Mouse (Mus musculus): Measurements from ENCODE around the gene Pgm3. TPM values are rescaled to one million over a fixed set of nuclear protein-coding genes. Genes with fewer than 3 reads are reported as not detected.

Pgm3 gene
- polyA plus RNA-seq, 1 experiment from 2014 or later: 20.3 TPM

GRCm38 (mm10) chr9:86522335-86522734 is 49.3 kb downstream of the Pgm3 start:
- no peaks in the 10 kb centered on the region for H3K9me3 ChIP-seq (ENCODE audit: control insufficient read depth, low read length)
- H3K36me3 ChIP-seq (ENCODE audit: control insufficient read depth, insufficient read depth, low read length): peaks cover 53% of the 10 kb centered on the region
- no peaks in the 10 kb centered on the region for H3K4me1 ChIP-seq (ENCODE audit: control insufficient read depth in 2 of 2, insufficient read depth in 2 of 2, low read length in 2 of 2)
- no peak for ATAC-seq (ENCODE audit: insufficient number of reproducible peaks, insufficient read depth, low FRiP score, low read depth)
- no peak overlapping the region for H3K9ac ChIP-seq (ENCODE audit: low read length)
- H3K27me3 ChIP-seq (ENCODE audit: control insufficient read depth, insufficient read depth, low read length): no peaks in the 10 kb centered on the region
- no peak overlapping the region for H3K4me2 ChIP-seq (ENCODE audit: low read length)
- H3K27ac ChIP-seq (replicated peaks in 1 of 2; ENCODE audit: control insufficient read depth in 1 of 2, insufficient read depth in 1 of 2, low read depth in 2 of 2, low read length in 2 of 2): no peak overlapping the region
- no peak overlapping the region for H3K4me3 ChIP-seq (ENCODE audit: control insufficient read depth in 1 of 2, insufficient read depth in 1 of 2, low read depth in 1 of 2, low read length in 2 of 2)

GRCm38 (mm10) chr9:86514798-86515197 is 56.8 kb downstream of the Pgm3 start:
- Histone ChIP-seq H3K4me1 (ENCODE audit: control insufficient read depth in 2 of 2, insufficient read depth in 2 of 2, low read length in 2 of 2) (no peaks in the 10 kb centered on the region), H3K27ac (replicated peaks in 1 of 2; ENCODE audit: control insufficient read depth in 1 of 2, insufficient read depth in 1 of 2, low read depth in 2 of 2, low read length in 2 of 2) (no peak overlapping the region), H3K9me3 (ENCODE audit: control insufficient read depth, low read length) (no peaks in the 10 kb centered on the region), H3K4me3 (ENCODE audit: control insufficient read depth in 1 of 2, insufficient read depth in 1 of 2, low read depth in 1 of 2, low read length in 2 of 2) (no peak overlapping the region), H3K27me3 (ENCODE audit: control insufficient read depth, insufficient read depth, low read length) (no peaks in the 10 kb centered on the region), H3K36me3 (ENCODE audit: control insufficient read depth, insufficient read depth, low read length) (peaks cover 57% of the 10 kb centered on the region), H3K4me2 (ENCODE audit: low read length) (no peak overlapping the region), H3K9ac (ENCODE audit: low read length) (no peak overlapping the region)
- no peak for ATAC-seq (ENCODE audit: insufficient number of reproducible peaks, insufficient read depth, low FRiP score, low read depth)
- 95% methylated on average over 4 of the region's 4 CpGs for WGBS

- Histone ChIP-seq H3K4me1 (ENCODE audit: control insufficient read depth in 2 of 2, insufficient read depth in 2 of 2, low read length in 2 of 2) (no peaks in the 10 kb centered on the region), H3K27me3 (ENCODE audit: control insufficient read depth, insufficient read depth, low read length) (no peaks in the 10 kb centered on the region), H3K27ac (replicated peaks in 1 of 2; ENCODE audit: control insufficient read depth in 1 of 2, insufficient read depth in 1 of 2, low read depth in 2 of 2, low read length in 2 of 2) (no peak overlapping the region), H3K9me3 (ENCODE audit: control insufficient read depth, low read length) (no peaks in the 10 kb centered on the region), H3K4me2 (ENCODE audit: low read length) (no peak overlapping the region), H3K9ac (ENCODE audit: low read length) (no peak overlapping the region), H3K4me3 (ENCODE audit: control insufficient read depth in 1 of 2, insufficient read depth in 1 of 2, low read depth in 1 of 2, low read length in 2 of 2) (no peak overlapping the region), H3K36me3 (ENCODE audit: control insufficient read depth, insufficient read depth, low read length) (peaks cover 56% of the 10 kb centered on the region)
- 59% methylated on average over 3 of the region's 3 CpGs for whole genome bisulfite sequencing
- ATAC-seq (ENCODE audit: insufficient number of reproducible peaks, insufficient read depth, low FRiP score, low read depth): no peak
Observed at GRCm38 (mm10) chr9:86514390-86514789, 57.3 kb downstream of the Pgm3 start.

- Histone ChIP-seq H3K9me3 (ENCODE audit: control insufficient read depth, low read length) (no peaks in the 10 kb centered on the region), H3K9ac (ENCODE audit: low read length) (no peak overlapping the region), H3K27ac (replicated peaks in 1 of 2; ENCODE audit: control insufficient read depth in 1 of 2, insufficient read depth in 1 of 2, low read depth in 2 of 2, low read length in 2 of 2) (no peak overlapping the region), H3K27me3 (ENCODE audit: control insufficient read depth, insufficient read depth, low read length) (no peaks in the 10 kb centered on the region), H3K4me1 (ENCODE audit: control insufficient read depth in 2 of 2, insufficient read depth in 2 of 2, low read length in 2 of 2) (no peaks in the 10 kb centered on the region), H3K4me3 (ENCODE audit: control insufficient read depth in 1 of 2, insufficient read depth in 1 of 2, low read depth in 1 of 2, low read length in 2 of 2) (no peak overlapping the region), H3K36me3 (ENCODE audit: control insufficient read depth, insufficient read depth, low read length) (peaks cover 56% of the 10 kb centered on the region), H3K4me2 (ENCODE audit: low read length) (no peak overlapping the region)
- ATAC-seq (ENCODE audit: insufficient number of reproducible peaks, insufficient read depth, low FRiP score, low read depth): no peak
- 50% methylated on average over 5 of the region's 5 CpGs for WGBS
Observed at GRCm38 (mm10) chr9:86513733-86514132, 57.9 kb downstream of the Pgm3 start.

- Histone ChIP-seq H3K9ac (ENCODE audit: low read length) (no peak overlapping the region), H3K36me3 (ENCODE audit: control insufficient read depth, insufficient read depth, low read length) (peaks cover 50% of the 10 kb centered on the region), H3K9me3 (ENCODE audit: control insufficient read depth, low read length) (no peaks in the 10 kb centered on the region), H3K27ac (replicated peaks in 1 of 2; ENCODE audit: control insufficient read depth in 1 of 2, insufficient read depth in 1 of 2, low read depth in 2 of 2, low read length in 2 of 2) (no peak overlapping the region), H3K4me3 (ENCODE audit: control insufficient read depth in 1 of 2, insufficient read depth in 1 of 2, low read depth in 1 of 2, low read length in 2 of 2) (no peak overlapping the region), H3K4me2 (ENCODE audit: low read length) (no peak overlapping the region), H3K27me3 (ENCODE audit: control insufficient read depth, insufficient read depth, low read length) (no peaks in the 10 kb centered on the region), H3K4me1 (ENCODE audit: control insufficient read depth in 2 of 2, insufficient read depth in 2 of 2, low read length in 2 of 2) (no peaks in the 10 kb centered on the region)
- no peak for ATAC-seq (ENCODE audit: insufficient number of reproducible peaks, insufficient read depth, low FRiP score, low read depth)
- WGBS: 81% methylated on average over 4 of the region's 4 CpGs
Observed at GRCm38 (mm10) chr9:86507437-86507836, 64.2 kb downstream of the Pgm3 start.

Other genes starting within 250 kb of the Pgm3 start
- 4.1 and 4.6 TPM in 2 replicates for gene Ube2cbp, start 106.9 kb downstream of the Pgm3 start, polyA plus RNA-seq (2014; fragmentation: Nextera tagmentation; extraction: Ambion mirVana)
- 13.8 and 16.5 TPM in 2 replicates for gene Dop1a, start 104.7 kb downstream of the Pgm3 start, polyA plus RNA-seq (2014; fragmentation: Nextera tagmentation; extraction: Ambion mirVana)
- gene Rwdd2a, start 149 bp upstream of the Pgm3 start, polyA plus RNA-seq (2014; fragmentation: Nextera tagmentation; extraction: Ambion mirVana): 4.2 and 4.8 TPM in 2 replicates
- 29.3 and 33.3 TPM in 2 replicates for gene Me1, start 124.1 kb upstream of the Pgm3 start, polyA plus RNA-seq (2014; fragmentation: Nextera tagmentation; extraction: Ambion mirVana)
- 24.5 and 35.7 TPM in 2 replicates for gene Prss35, start 171.8 kb upstream of the Pgm3 start, polyA plus RNA-seq (2014; fragmentation: Nextera tagmentation; extraction: Ambion mirVana)